20 mouse cellular contexts compared by ENCODE assay signal in the genomic region with DNA sequence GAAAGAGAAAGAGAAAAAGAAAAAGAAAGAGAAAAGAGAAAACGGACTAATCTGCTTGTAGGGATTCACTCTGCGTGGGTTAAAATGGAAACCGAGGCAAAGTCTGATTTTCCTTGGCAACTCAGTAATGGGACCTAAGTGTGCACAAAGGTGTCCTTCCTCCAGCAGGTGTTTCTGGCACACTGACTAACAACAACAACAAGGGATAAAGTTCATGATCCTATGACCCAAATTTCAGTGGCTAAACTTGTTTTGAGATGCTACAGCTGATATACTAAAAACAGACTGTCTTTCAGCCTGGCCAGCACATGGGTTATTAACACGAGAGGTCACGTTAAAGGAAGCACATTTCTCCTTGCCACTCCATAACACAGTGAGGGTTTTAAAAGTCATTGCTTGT.
DNase-seq lines count a peak whose midpoint lies in the region; ATAC-seq and TF ChIP-seq lines count a peak whose summit lies in the region.
"Had no signal": no experiment of that assay in that cellular context is flagged by ENCODE, and none has a peak within 500 bp of the region (broad histone marks: within the 10 kb centered on the region; RNA-seq: fewer than 3 reads in every experiment).

No protein-coding gene starts in this region.

- TF ChIP-seq CTCF in liver, adult 2 months (IDR thresholded peaks at IDR 0.05; ENCODE audit: low read depth, low read length) = no peak

- no peak overlapping the region for H3K4me2 ChIP-seq in liver, embryonic 11.5 days

- WGBS in heart, embryonic 10.5 days = 84% methylated on average over 5 of the region's 5 CpGs
- 76% methylated on average over 5 of the region's 5 CpGs for WGBS in liver, adult 2 months
- WGBS in liver, embryonic 11.5 days = 83% methylated on average over 5 of the region's 5 CpGs

- peak; percentile 17 for DNase-seq in heart, adult 11 months
- no peak for DNase-seq in heart, embryonic 10.5 days (ENCODE audit: low spot score)
- DNase-seq in liver, adult 2 months (ENCODE audit: extremely low read depth, low read depth, low spot score) = peak; percentile 91
- no peak for DNase-seq in liver, embryonic 11.5 days (ENCODE audit: low spot score)
- DNase-seq in lung, adult 18-20 months = no peak
- DNase-seq: adrenal gland, adult 2 months; adrenal gland, adult 8-10 months; adrenal gland, postnatal 14 days; adrenal gland, postnatal 25 days; adrenal gland, postnatal 36 days; B cell, adult 2 months; cerebellum, adult 11 months; cerebellum, adult 11-12 months; cerebellum, adult 18-20 months; cerebellum, adult 2 months had no signal

- H3K36me3 ChIP-seq in heart, embryonic 10.5 days = no peaks in the 10 kb centered on the region
- no peaks in the 10 kb centered on the region for H3K36me3 ChIP-seq in liver, adult 2 months (ENCODE audit: control insufficient read depth, insufficient read depth, low read length)
- H3K36me3 ChIP-seq in liver, embryonic 11.5 days (ENCODE audit: control insufficient read depth, insufficient read depth, low read length) = no peaks in the 10 kb centered on the region
- H3K36me3 ChIP-seq: G1E had no signal

- H3K79me2 ChIP-seq in liver, adult 2 months (ENCODE audit: control insufficient read depth, insufficient read depth, low read length) = no peaks in the 10 kb centered on the region

- no peak overlapping the region for H3K27ac ChIP-seq in heart, embryonic 10.5 days
- no peak overlapping the region for H3K27ac ChIP-seq in liver, adult 2 months (replicated peaks; ENCODE audit: insufficient read depth, low read depth, low read length)
- H3K27ac ChIP-seq in liver, embryonic 11.5 days (ENCODE audit: low read depth, low read length) = no peak overlapping the region
- H3K27ac ChIP-seq in brown adipose tissue, adult 24 weeks (replicated peaks; ENCODE audit: low read depth, low read length) = peak overlapping the region; percentile 72

- no peak overlapping the region for H3K4me3 ChIP-seq in heart, embryonic 10.5 days
- no peak overlapping the region for H3K4me3 ChIP-seq in liver, adult 2 months (ENCODE audit: insufficient read depth, low read depth, low read length)
- H3K4me3 ChIP-seq in liver, embryonic 11.5 days (ENCODE audit: low read depth, low read length) = no peak overlapping the region
- H3K4me3 ChIP-seq in brown adipose tissue, adult 24 weeks (ENCODE audit: insufficient read depth, low read depth, low read length) = no peak overlapping the region; the same call in 1 of the 2 replicates

- H3K27me3 ChIP-seq in heart, embryonic 10.5 days (ENCODE audit: insufficient read depth, poor library complexity, severe bottlenecking) = no peaks in the 10 kb centered on the region
- H3K27me3 ChIP-seq in liver, adult 2 months (ENCODE audit: control insufficient read depth, insufficient read depth, low read length) = no peaks in the 10 kb centered on the region
- no peaks in the 10 kb centered on the region for H3K27me3 ChIP-seq in liver, embryonic 11.5 days (replicated peaks; ENCODE audit: control insufficient read depth, insufficient read depth, low read length)
- H3K27me3 ChIP-seq: Patski had no signal

- ATAC-seq in liver, embryonic 11.5 days (replicated peaks; ENCODE audit: low FRiP score) = no peak
- ATAC-seq: activated CD4-positive, CD25-positive, alpha-beta regulatory T cell, adult 4 months; CD4-positive, CD25-positive, alpha-beta regulatory T cell, adult 4 months; Patski had no signal

- no peaks in the 10 kb centered on the region for H3K4me1 ChIP-seq in heart, embryonic 10.5 days
- no peaks in the 10 kb centered on the region for H3K4me1 ChIP-seq in liver, adult 2 months (ENCODE audit: control insufficient read depth, insufficient read depth, low read length)
- no peaks in the 10 kb centered on the region for H3K4me1 ChIP-seq in liver, embryonic 11.5 days (replicated peaks; ENCODE audit: control insufficient read depth, insufficient read depth, low read length)
- peaks cover 2% of the 10 kb centered on the region; the same call in 1 of the 2 replicates for H3K4me1 ChIP-seq in brown adipose tissue, adult 24 weeks (ENCODE audit: control insufficient read depth, insufficient read depth, insufficient read length, low read length)

- no peak for TF ChIP-seq POLR2A in liver, adult 2 months (IDR thresholded peaks at IDR 0.05; ENCODE audit: extremely low read depth, insufficient read depth, low read length)

- H3K9me3 ChIP-seq in heart, embryonic 10.5 days = no peaks in the 10 kb centered on the region
- H3K9me3 ChIP-seq in liver, embryonic 11.5 days (ENCODE audit: control insufficient read depth, low read length) = no peaks in the 10 kb centered on the region

- no peak overlapping the region for H3K9ac ChIP-seq in liver, adult 2 months (ENCODE audit: low read depth, low read length)
- H3K9ac ChIP-seq in liver, embryonic 11.5 days (ENCODE audit: low read depth, low read length) = no peak overlapping the region

Comparison
In these comparisons a context has a peak if more than half of its experiments do, and no peak if none do; other contexts are left out.
1. DNase-seq: peak in heart, adult 11 months (single experiment) and liver, adult 2 months (single experiment); none in heart, embryonic 10.5 days (single experiment), liver, embryonic 11.5 days (single experiment) and lung, adult 18-20 months (0 of 2).